Mouse (Mus musculus) limb, embryonic 13.5 days (tissue): ENCODE measurements at regions not wholly inside any gene's neighbourhood (a gene's known extent, or its start where the extent isn't known, plus 50 kb on each side); places are given as distances from the start of the nearest gene placed in this dataset.

Source experiments
- ATAC-seq: fragments of 200-750 bp; cut with Nextera tagmentation; 2 replicates; pipeline ENCODE4 v1.8.0; 2017; ENCODE audit warnings: low read depth, moderate number of reproducible peaks, moderate TSS enrichment; ENCODE audit not compliant: low FRiP score
- H3K27ac ChIP-seq: fragments of 300-500 bp; sonication (generic); 2 replicates; pipeline ENCODE4 v1.5.1; 2015; ENCODE audit warnings: inconsistent platforms, mild to moderate bottlenecking, moderate library complexity
- H3K27me3 ChIP-seq: fragments of 300-500 bp; sonication (generic); 2 replicates; pipeline ENCODE4 v1.6.1; 2015; ENCODE audit warnings: mild to moderate bottlenecking, inconsistent platforms
- H3K36me3 ChIP-seq: fragments of 300-500 bp; sonication (generic); 2 replicates; pipeline ENCODE4 v1.6.1; 2015; ENCODE audit warnings: inconsistent platforms, mild to moderate bottlenecking, moderate library complexity
- H3K4me1 ChIP-seq: fragments of 300-500 bp; sonication (generic); 2 replicates; pipeline ENCODE4 v1.6.1; 2015; ENCODE audit warnings: inconsistent platforms
- H3K4me2 ChIP-seq: fragments of 300-500 bp; sonication (generic); replicated peaks from 2 replicates; pipeline ENCODE4 v1.6.1; 2015; ENCODE audit warnings: inconsistent platforms, mild to moderate bottlenecking, moderate library complexity
- H3K4me3 ChIP-seq: fragments of 300-500 bp; sonication (generic); 2 replicates; pipeline ENCODE4 v1.5.1; 2015; ENCODE audit warnings: moderate library complexity, mild to moderate bottlenecking, inconsistent platforms
- H3K9ac ChIP-seq: fragments of 300-500 bp; sonication (generic); 2 replicates; pipeline ENCODE4 v1.6.1; 2015; ENCODE audit warnings: mild to moderate bottlenecking, inconsistent platforms
- H3K9me3 ChIP-seq: fragments of 300-500 bp; sonication (generic); 2 replicates; pipeline ENCODE4 v1.6.1; 2016; ENCODE audit warnings: inconsistent platforms
- WGBS: fragments of 180-500 bp; shearing (Covaris S2); methylation state at CpG from one replicate; pipeline ENCODE4 v1.1.7; 2015; 5-methylcytosine and 5-hydroxymethylcytosine counted together

DNA sequence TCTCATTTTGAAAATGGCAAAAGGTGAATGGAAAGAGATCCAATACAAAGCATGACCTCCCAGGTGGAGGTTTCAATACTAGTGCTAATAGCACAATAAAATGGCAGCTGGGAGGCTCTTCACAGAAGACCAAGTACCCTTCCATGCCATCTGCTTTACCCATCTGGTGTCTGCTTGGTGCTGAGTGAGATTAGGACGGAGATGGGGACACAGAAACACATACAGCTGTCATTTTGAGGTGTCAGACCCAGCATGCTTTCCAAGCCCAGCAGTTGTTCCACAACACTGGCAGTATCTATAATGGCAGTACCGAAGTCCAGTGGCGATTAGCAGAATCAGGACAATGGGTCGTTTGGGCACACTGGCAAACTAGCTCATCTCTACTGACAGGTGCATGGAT, 118.9 kb upstream of the 1700064H15Rik start:
- H3K4me1 ChIP-seq, result no peaks in the 10 kb centered on the region
- no peak overlapping the region for H3K9ac ChIP-seq
- WGBS, result 79% methylated on average over 4 of the region's 4 CpGs
- no peaks in the 10 kb centered on the region for H3K9me3 ChIP-seq
- H3K36me3 ChIP-seq, result no peaks in the 10 kb centered on the region
- H3K4me2 ChIP-seq, result no peak overlapping the region
- no peak for ATAC-seq
- no peaks in the 10 kb centered on the region for H3K27me3 ChIP-seq
- no peak overlapping the region for H3K27ac ChIP-seq
- no peak overlapping the region for H3K4me3 ChIP-seq

DNA sequence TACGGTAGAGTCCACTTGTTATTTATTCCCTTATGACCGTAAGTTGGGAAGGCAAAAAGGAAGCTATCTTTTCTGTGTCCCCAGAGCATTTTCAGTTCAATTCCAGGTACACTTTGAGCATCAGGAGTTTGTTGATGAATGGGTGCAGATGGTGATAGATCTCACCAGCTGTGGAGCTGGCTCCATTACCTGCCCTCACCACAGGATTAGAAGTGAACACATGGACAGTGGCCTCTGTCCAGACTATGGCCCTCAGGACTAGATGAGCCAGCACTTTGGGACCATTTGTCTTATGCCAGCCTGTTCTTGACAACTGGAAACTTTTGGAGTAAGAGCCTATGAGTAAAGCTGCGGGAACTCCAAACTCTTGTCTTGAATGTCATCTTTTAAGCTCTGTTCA, 123.5 kb upstream of the 1700064H15Rik start:
- no peak for ATAC-seq
- 86% methylated on average over 3 of the region's 3 CpGs for WGBS
- no peak overlapping the region for H3K9ac ChIP-seq

DNA sequence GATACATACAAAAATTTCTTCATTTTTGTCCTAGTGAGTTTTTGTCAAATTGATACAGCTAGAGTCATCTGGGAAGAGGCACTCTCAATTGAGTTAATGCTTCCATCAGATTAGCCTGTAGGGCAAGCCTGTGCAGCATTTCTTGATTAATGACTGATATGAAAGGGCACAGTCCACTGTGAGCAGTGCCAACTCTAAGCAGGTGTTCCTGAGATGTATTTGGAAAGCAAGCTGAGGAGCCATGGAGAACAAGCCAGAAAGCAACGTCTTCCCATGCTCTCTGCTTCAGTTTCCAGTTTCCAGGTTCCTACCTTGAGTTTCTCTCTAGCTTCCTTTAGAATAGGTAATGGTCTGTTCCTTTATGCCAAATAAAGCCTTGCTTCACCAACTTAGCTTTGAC, 125.5 kb upstream of the 1700064H15Rik start:
- Histone ChIP-seq H3K9ac (no peak overlapping the region), H3K36me3 (no peaks in the 10 kb centered on the region), H3K9me3 (no peaks in the 10 kb centered on the region), H3K27me3 (no peaks in the 10 kb centered on the region), H3K27ac (no peak overlapping the region), H3K4me2 (no peak overlapping the region), H3K4me3 (no peak overlapping the region), H3K4me1 (no peaks in the 10 kb centered on the region)
- ATAC-seq, result no peak
- 80% methylated on average over 1 of the region's 1 CpGs for WGBS

More for the DNA sequence above, 123.5 kb upstream of the 1700064H15Rik start:
- Histone ChIP-seq H3K36me3 (no peaks in the 10 kb centered on the region), H3K4me1 (no peaks in the 10 kb centered on the region), H3K4me3 (no peak overlapping the region), H3K27ac (no peak overlapping the region), H3K27me3 (no peaks in the 10 kb centered on the region), H3K9me3 (no peaks in the 10 kb centered on the region), H3K4me2 (no peak overlapping the region)

DNA sequence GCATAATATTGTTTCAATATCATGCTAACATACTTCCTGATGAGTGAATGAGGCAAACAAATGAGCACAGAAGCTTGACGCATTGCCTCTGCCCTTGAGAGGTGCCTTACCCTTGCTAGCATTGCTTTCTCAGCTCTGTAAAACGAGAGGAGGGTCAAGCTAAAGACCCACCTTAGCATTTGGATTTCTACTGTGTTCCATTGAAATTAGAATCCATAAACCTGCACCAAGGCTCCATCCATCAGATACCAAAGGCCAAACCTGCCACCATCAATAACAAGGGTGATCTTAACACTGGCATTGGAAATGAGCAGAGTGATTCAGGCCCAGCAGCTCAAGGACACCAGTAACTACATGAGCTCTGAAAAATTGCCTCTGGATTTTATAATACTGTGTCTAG, 126.2 kb upstream of the 1700064H15Rik start:
- H3K9ac ChIP-seq, result no peak overlapping the region
- H3K27ac ChIP-seq, result no peak overlapping the region
- no peak for ATAC-seq
- H3K27me3 ChIP-seq, result no peaks in the 10 kb centered on the region
- no peaks in the 10 kb centered on the region for H3K36me3 ChIP-seq
- H3K4me3 ChIP-seq, result no peak overlapping the region
- no peaks in the 10 kb centered on the region for H3K4me1 ChIP-seq
- WGBS, result 76% methylated on average over 2 of the region's 2 CpGs
- no peak overlapping the region for H3K4me2 ChIP-seq
- H3K9me3 ChIP-seq, result no peaks in the 10 kb centered on the region

DNA sequence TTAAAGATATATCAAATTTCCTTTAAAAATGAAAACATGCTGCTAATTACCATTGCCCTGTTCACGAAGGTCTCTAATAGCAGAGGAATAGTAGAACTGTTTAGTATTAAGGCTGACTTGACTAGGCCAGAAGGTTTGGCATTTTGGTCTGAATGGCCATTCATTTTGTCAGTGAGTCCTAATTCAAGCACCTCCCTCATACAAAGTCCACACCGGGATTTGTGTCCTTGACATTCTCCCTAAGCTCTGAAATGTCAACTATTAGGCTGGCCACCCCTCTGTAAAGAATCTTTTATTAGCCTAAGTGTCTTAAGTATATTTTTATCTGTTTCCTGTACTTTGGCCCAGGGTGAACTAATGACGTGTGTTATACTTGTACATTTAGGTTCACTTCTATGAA, 126.7 kb upstream of the 1700064H15Rik start:
- Histone ChIP-seq H3K9ac (no peak overlapping the region), H3K4me2 (no peak overlapping the region), H3K4me3 (no peak overlapping the region), H3K4me1 (no peaks in the 10 kb centered on the region), H3K27me3 (no peaks in the 10 kb centered on the region), H3K36me3 (no peaks in the 10 kb centered on the region), H3K9me3 (no peaks in the 10 kb centered on the region), H3K27ac (no peak overlapping the region)
- 66% methylated on average over 3 of the region's 3 CpGs for WGBS
- no peak for ATAC-seq

DNA sequence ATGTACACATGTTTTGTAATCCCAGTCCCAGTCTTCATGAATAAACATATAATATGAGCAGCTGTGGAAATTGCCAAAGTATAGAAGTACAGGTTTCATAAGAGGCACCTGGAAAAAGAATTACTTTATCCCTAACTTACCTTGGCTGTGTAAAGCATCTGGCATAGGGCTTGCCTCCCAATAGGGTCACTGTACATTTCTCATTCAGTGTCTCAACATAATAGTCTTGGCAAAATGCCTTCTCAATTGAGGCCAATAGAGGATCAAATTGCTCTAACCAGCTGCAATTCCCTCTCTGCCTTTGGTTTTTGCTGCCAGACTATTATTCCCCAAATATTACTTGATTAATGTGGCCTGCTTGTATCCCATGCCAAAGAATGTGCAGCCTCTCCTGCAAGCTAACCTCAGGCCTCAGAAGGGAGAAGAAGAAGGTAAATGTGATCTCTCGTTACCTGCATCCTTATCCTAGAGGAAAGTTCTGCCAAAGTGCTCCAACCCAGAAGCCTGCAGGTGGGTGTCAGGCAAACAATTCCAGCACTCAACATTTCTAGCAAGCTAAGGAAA, 158.2 kb upstream of the Cp start:
- WGBS, result 55% methylated on average over 1 of the region's 1 CpGs
- no peak overlapping the region for H3K27ac ChIP-seq
- no peak overlapping the region for H3K4me3 ChIP-seq
- no peaks in the 10 kb centered on the region for H3K36me3 ChIP-seq
- no peak overlapping the region for H3K4me2 ChIP-seq
- no peak overlapping the region for H3K9ac ChIP-seq
- H3K9me3 ChIP-seq, result no peaks in the 10 kb centered on the region
- H3K27me3 ChIP-seq, result no peaks in the 10 kb centered on the region
- no peaks in the 10 kb centered on the region for H3K4me1 ChIP-seq
- peak; percentile 86 for ATAC-seq

DNA sequence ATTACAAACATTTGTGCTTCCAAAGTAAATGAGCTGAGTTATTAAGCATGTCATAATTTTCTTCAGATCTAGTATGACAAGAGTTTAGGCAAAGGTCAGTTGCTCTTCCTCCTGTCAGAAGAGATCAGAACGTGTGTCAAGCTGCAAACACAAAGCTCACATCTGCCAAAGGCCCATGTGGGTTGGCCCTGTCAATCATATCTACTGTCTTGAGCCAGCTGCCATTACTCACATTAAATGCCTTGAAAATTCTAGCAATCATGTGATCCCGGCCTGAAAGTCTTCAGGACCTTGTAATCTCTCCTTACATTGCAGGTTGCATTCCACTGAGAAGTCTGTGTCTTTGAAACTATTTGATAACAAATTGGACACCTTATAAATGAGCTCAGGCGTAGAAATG, 146.8 kb upstream of the Cp start:
- no peak for ATAC-seq

DNA sequence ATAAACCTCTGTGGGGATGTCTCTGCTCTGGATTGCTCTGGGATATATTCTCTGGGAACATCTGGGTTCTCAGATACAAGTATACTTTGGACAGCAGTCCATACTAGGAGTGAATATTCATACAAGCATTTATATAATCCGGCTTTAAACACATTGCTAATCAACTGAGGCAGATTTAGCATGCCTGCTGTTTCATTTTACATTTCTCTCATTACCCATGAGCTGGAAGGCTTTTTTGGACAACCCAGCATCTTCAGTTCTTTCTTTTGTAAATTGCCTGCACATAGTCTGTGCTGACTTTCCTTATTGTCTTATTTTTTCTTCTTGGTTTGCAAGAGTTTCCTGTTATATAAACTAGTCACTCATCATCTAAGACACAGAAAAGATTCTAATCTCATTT, 131.9 kb upstream of the Cp start:
- Histone ChIP-seq H3K36me3 (no peaks in the 10 kb centered on the region), H3K27ac (no peak overlapping the region), H3K4me2 (no peak overlapping the region), H3K4me1 (no peaks in the 10 kb centered on the region), H3K4me3 (no peak overlapping the region), H3K27me3 (no peaks in the 10 kb centered on the region), H3K9me3 (no peaks in the 10 kb centered on the region), H3K9ac (no peak overlapping the region)
- ATAC-seq, result no peak
- WGBS, result 85% methylated on average over 1 of the region's 1 CpGs

More for the DNA sequence above, 146.8 kb upstream of the Cp start:
- no peak overlapping the region for H3K4me3 ChIP-seq
- no peaks in the 10 kb centered on the region for H3K9me3 ChIP-seq
- H3K27ac ChIP-seq, result no peak overlapping the region
- H3K27me3 ChIP-seq, result no peaks in the 10 kb centered on the region
- no peaks in the 10 kb centered on the region for H3K4me1 ChIP-seq
- H3K4me2 ChIP-seq, result no peak overlapping the region
- no peaks in the 10 kb centered on the region for H3K36me3 ChIP-seq
- 64% methylated on average over 3 of the region's 3 CpGs for WGBS
- H3K9ac ChIP-seq, result no peak overlapping the region

DNA sequence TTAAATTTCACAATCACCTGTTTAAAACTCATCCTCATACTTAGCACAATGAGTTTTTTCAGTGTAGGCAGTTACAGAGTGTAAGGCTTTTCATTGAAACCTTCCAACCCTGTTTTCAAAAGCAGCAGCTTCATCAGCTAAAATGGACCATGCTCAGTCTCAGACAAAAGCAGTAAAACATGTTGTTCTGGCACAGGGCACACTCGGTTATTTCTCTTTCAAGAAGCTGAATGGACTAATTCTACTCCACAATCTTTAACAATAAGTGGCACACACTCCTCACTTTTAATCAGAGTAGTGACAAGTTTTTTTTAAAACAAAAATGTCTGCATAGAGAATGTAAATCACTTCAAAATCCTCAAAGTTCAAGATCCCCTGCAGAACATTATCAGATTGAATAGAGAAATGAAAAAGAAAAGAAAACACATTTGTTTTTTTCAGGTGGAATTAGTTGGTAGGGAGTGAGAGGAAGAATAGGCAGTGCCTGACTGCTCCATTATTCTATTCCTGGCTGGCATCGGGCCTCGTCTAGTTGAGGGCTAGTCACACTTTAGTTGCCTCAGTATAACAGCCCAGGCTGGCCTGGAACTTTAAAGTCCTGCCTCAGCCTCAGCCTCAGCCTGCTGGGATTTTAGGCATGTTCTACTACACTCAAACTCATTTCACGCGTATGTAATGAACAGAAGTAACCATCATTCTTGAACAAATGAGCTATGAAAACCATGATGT, 128.2 kb upstream of the Cp start:
- 83% methylated on average over 5 of the region's 5 CpGs for WGBS
- H3K27me3 ChIP-seq, result no peaks in the 10 kb centered on the region
- no peak overlapping the region for H3K27ac ChIP-seq
- ATAC-seq, result no peak
- no peak overlapping the region for H3K4me2 ChIP-seq
- no peaks in the 10 kb centered on the region for H3K9me3 ChIP-seq
- no peaks in the 10 kb centered on the region for H3K4me1 ChIP-seq
- H3K4me3 ChIP-seq, result no peak overlapping the region
- no peak overlapping the region for H3K9ac ChIP-seq
- no peaks in the 10 kb centered on the region for H3K36me3 ChIP-seq

DNA sequence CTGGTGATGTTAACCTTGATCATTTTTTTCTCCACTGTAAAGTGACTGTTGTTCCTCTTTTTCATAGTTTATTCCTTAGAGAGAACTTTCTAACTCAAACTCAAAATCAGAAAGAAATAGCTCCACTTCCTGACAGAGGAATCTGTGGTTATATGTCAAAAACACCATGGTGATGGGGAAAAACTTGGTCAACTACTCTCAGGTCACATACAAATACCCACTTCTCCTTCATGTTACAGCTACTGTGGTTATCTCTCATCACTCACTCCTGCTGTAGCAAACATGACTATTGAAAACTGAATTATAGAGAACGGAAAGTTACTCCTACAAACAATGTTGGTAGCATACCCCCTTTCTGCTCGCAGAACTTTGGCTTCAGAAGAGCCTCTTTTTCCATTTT, 127.1 kb upstream of the Cp start:
- Histone ChIP-seq H3K27me3 (no peaks in the 10 kb centered on the region), H3K4me1 (no peaks in the 10 kb centered on the region), H3K9me3 (no peaks in the 10 kb centered on the region), H3K27ac (no peak overlapping the region), H3K4me3 (no peak overlapping the region), H3K36me3 (no peaks in the 10 kb centered on the region), H3K4me2 (no peak overlapping the region), H3K9ac (no peak overlapping the region)
- 87% methylated on average over 2 of the region's 2 CpGs for WGBS
- no peak for ATAC-seq

DNA sequence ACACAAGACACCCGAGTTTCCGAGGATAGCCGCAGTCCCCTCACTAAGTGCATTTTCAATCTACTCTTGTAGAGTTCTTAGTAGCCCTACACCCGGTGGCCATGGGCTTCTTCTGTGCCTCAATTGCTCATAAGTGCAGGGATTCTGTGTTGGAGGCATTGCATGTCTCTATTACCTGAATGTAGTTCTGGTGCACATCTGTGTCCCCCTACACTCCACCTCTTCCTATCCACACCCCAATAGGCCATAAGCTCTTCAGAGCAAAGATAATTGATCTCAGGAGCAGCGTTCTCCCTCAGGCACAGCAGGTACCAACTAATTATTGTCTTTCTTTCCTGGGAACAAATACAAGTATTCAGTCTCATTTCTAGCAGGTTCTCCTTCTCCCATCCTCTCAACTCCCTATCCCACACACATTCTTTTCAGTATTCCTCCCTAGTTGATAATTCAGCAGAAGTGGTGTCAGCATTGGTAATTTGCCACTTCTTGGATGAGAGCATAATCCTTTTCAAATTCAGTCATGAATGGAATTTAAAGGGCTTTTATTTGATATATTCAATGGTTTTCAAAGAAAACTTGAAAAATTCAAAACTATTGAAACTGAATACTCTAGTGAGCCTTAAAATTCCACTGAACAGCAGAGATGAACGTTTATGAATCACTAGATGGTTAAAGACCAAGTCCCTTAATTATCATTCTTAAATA, 108.7 kb upstream of the Cp start:
- no peak overlapping the region for H3K27ac ChIP-seq
- H3K27me3 ChIP-seq, result no peaks in the 10 kb centered on the region
- no peaks in the 10 kb centered on the region for H3K4me1 ChIP-seq
- H3K36me3 ChIP-seq, result no peaks in the 10 kb centered on the region
- no peaks in the 10 kb centered on the region for H3K9me3 ChIP-seq
- no peak overlapping the region for H3K4me3 ChIP-seq
- WGBS, result 84% methylated on average over 6 of the region's 6 CpGs
- no peak overlapping the region for H3K4me2 ChIP-seq
- ATAC-seq, result no peak
- H3K9ac ChIP-seq, result no peak overlapping the region

DNA sequence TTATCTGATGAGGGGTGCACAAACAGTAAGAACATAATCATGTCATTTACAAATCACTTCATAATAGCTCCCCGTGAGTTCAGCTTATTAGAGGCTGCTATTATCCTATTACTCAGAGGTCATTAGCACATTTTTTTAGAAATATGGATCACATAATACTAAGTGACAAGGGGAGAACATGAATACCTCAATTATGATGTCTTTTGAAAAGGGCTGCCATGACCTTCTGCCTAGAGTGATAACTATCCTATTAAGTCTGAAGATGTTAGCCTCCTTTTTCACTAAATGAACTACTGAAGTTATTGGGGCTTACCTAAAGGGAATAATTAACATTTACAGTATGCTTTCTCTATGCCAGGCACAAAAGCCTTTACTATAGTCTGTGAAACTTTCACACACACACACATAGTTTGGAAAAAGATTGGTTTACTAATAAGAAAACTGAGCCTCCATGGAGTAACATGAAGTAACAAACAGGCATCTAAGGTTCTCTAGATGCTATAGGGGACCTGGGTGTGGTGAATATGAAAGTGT, 108.1 kb upstream of the Cp start:
- Histone ChIP-seq H3K9ac (no peak overlapping the region), H3K4me2 (no peak overlapping the region), H3K4me3 (no peak overlapping the region), H3K36me3 (no peaks in the 10 kb centered on the region), H3K27me3 (no peaks in the 10 kb centered on the region), H3K4me1 (no peaks in the 10 kb centered on the region), H3K27ac (no peak overlapping the region), H3K9me3 (no peaks in the 10 kb centered on the region)
- WGBS, result 56% methylated on average over 1 of the region's 1 CpGs
- no peak for ATAC-seq
